Mouse (Mus musculus): ENCODE results near the gene Rapgef1.

DNA sequence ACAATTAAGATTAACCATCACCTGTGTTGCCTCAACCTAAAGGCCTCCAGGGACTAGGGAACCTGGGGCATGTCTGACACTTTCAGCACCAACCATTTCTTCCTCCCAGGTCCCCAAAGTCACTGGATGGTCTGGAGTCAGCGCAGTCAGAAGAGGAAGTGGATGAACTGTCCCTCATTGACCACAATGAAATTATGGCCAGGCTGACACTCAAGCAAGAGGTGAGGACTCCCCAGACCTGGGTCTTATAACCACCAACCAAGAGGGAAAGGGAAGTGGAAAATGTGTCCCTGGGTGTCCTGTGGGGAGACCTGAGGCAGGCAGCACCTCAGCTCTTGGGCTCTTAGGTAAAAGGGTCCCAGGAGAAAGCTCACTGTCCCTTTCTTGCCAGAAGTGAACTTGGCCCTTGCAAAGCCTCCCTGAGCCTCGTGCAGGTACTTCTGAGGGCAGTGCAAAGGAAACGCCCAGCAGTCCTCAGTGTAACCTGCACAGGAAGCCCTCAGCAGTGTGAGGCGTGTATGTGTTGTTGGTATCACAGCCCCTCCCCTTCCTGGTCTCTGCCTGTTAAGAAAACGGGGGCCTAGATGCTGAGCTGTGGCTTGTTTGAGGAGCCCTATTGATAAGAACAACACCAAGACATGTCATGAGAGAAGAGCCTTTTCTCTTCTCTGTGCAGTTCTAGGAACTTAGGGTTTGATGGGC is 105.3 kb downstream of the Rapgef1 start:
- TF ChIP-seq ZNF384 (IDR thresholded peaks at IDR 0.05; ENCODE audit: low read depth, low read length) (no peak), ZC3H11A (IDR thresholded peaks at IDR 0.05; ENCODE audit: borderline replicate concordance, low read depth, low read length) (no peak), HCFC1 (IDR thresholded peaks at IDR 0.05; ENCODE audit: borderline replicate concordance, insufficient read depth, low read length) (no peak)

Measured in ES-E14 (cell line).